8 mouse cellular contexts compared by ENCODE assay signal in genomic region chrX:144319366-144319765, GRCm38 (mm10). TPM values are rescaled to one million over a fixed set of nuclear protein-coding genes. Genes with fewer than 3 reads are reported as not detected.
DNase-seq lines count a peak whose midpoint lies in the region; ATAC-seq and TF ChIP-seq lines count a peak whose summit lies in the region.

No protein-coding gene starts in this region.

- no peaks in the 10 kb centered on the region for H3K4me1 ChIP-seq in kidney, postnatal 0 days (replicated peaks; ENCODE audit: insufficient read depth, low read length)
- peaks cover 19% of the 10 kb centered on the region for H3K4me1 ChIP-seq in embryonic facial prominence, embryonic 10.5 days
- 0 out of 2 replicates have a peak, but pooled peaks cover 4% of the 10 kb centered on the region for H3K4me1 ChIP-seq in hindbrain, embryonic 15.5 days (replicated peaks)
- no peaks in the 10 kb centered on the region for H3K4me1 ChIP-seq in midbrain, postnatal 0 days (ENCODE audit: insufficient read depth, low read length)

- no peaks in the 10 kb centered on the region for H3K36me3 ChIP-seq in kidney, postnatal 0 days (ENCODE audit: insufficient read depth, low read length)
- no peaks in the 10 kb centered on the region for H3K36me3 ChIP-seq in embryonic facial prominence, embryonic 10.5 days (replicated peaks)
- no peaks in the 10 kb centered on the region for H3K36me3 ChIP-seq in hindbrain, embryonic 15.5 days
- no peaks in the 10 kb centered on the region for H3K36me3 ChIP-seq in midbrain, postnatal 0 days (ENCODE audit: insufficient read depth, low read length)

- no peaks in the 10 kb centered on the region for H3K27me3 ChIP-seq in kidney, postnatal 0 days (ENCODE audit: insufficient read depth, low read length)
- H3K27me3 ChIP-seq in embryonic facial prominence, embryonic 10.5 days (replicated peaks; ENCODE audit: low read depth, poor library complexity, severe bottlenecking) = peaks cover 17% of the 10 kb centered on the region; the same call in 1 of the 2 replicates
- H3K27me3 ChIP-seq in hindbrain, embryonic 15.5 days = no peaks in the 10 kb centered on the region
- H3K27me3 ChIP-seq in midbrain, postnatal 0 days (ENCODE audit: insufficient read depth, low read length) = no peaks in the 10 kb centered on the region

- no peak overlapping the region for H3K27ac ChIP-seq in kidney, postnatal 0 days
- no peak overlapping the region for H3K27ac ChIP-seq in embryonic facial prominence, embryonic 10.5 days (replicated peaks)
- H3K27ac ChIP-seq in hindbrain, embryonic 15.5 days (replicated peaks) = no peak overlapping the region
- no peak overlapping the region for H3K27ac ChIP-seq in midbrain, postnatal 0 days (ENCODE audit: low read depth, low read length)

- TF ChIP-seq CTCF in kidney, postnatal 0 days (IDR thresholded peaks at IDR 0.05; ENCODE audit: low read depth) = no peak
- no peak for TF ChIP-seq CTCF in midbrain, postnatal 0 days (IDR thresholded peaks at IDR 0.05)

- DNase-seq in kidney, postnatal 0 days (ENCODE audit: low spot score) = peak; percentile 12
- DNase-seq in kidney, adult 8-10 months = no peak
- peak; percentile 18 for DNase-seq in embryonic facial prominence, embryonic 10.5 days (ENCODE audit: low spot score)
- DNase-seq in midbrain, postnatal 0 days (ENCODE audit: low spot score) = no peak
- no peak for DNase-seq in spleen, postnatal 36 days (ENCODE audit: low spot score in 2 of 2)
- DNase-seq in gastrocnemius, adult 8-10 months (ENCODE audit: low spot score in 2 of 2) = no peak
- DNase-seq in B cell, adult 2 months = no peak

- H3K4me3 ChIP-seq in kidney, postnatal 0 days (replicated peaks; ENCODE audit: low read depth, low read length) = peak overlapping the region; percentile 24; the same call in 1 of the 2 replicates
- peak overlapping the region; percentile 76 for H3K4me3 ChIP-seq in embryonic facial prominence, embryonic 10.5 days
- no peak overlapping the region for H3K4me3 ChIP-seq in hindbrain, embryonic 15.5 days
- H3K4me3 ChIP-seq in midbrain, postnatal 0 days (ENCODE audit: low read depth, low read length) = no peak overlapping the region

- H3K9me3 ChIP-seq in kidney, postnatal 0 days (replicated peaks; ENCODE audit: low read length) = no peaks in the 10 kb centered on the region
- no peaks in the 10 kb centered on the region for H3K9me3 ChIP-seq in embryonic facial prominence, embryonic 10.5 days
- H3K9me3 ChIP-seq in hindbrain, embryonic 15.5 days = no peaks in the 10 kb centered on the region
- no peaks in the 10 kb centered on the region for H3K9me3 ChIP-seq in midbrain, postnatal 0 days (ENCODE audit: low read length)

- no peak overlapping the region for H3K9ac ChIP-seq in kidney, postnatal 0 days (ENCODE audit: low read depth, low read length)
- no peak overlapping the region for H3K9ac ChIP-seq in hindbrain, embryonic 15.5 days
- no peak overlapping the region for H3K9ac ChIP-seq in midbrain, postnatal 0 days (replicated peaks; ENCODE audit: low read length, poor library complexity, severe bottlenecking)

- 39% methylated on average over 9 of the region's 9 CpGs for WGBS in kidney, postnatal 0 days
- WGBS in embryonic facial prominence, embryonic 10.5 days = 40% methylated on average over 9 of the region's 9 CpGs
- 38% methylated on average over 9 of the region's 9 CpGs for WGBS in hindbrain, embryonic 15.5 days
- WGBS in midbrain, postnatal 0 days = 34% methylated on average over 9 of the region's 9 CpGs

- ATAC-seq in kidney, postnatal 0 days (replicated peaks; ENCODE audit: low FRiP score, low read depth) = no peak
- no peak for ATAC-seq in hindbrain, embryonic 15.5 days (ENCODE audit: low FRiP score, low read depth)
- ATAC-seq in midbrain, postnatal 0 days (ENCODE audit: low FRiP score) = no peak

- peak overlapping the region; percentile 77 for H3K4me2 ChIP-seq in kidney, postnatal 0 days (ENCODE audit: low read length)
- peak overlapping the region; percentile 89 for H3K4me2 ChIP-seq in hindbrain, embryonic 15.5 days
- peak overlapping the region; percentile 72; the same call in 1 of the 2 replicates for H3K4me2 ChIP-seq in midbrain, postnatal 0 days (ENCODE audit: low read depth, low read length, poor library complexity, severe bottlenecking)

RNA-seq across cellular contexts. Expression of gene Alg13, which starts 1.8 kb away (rescaled TPM):
- polyA plus RNA-seq in kidney, postnatal 0 days (2015; fragmentation: Nextera tagmentation; extraction: Ambion mirVana) = 15.0 and 15.7 TPM in 2 replicates
- polyA plus RNA-seq in embryonic facial prominence, embryonic 10.5 days (2016; fragmentation: Nextera tagmentation; extraction: Ambion mirVana) = 28.2 and 28.4 TPM in 2 replicates
- 10.0 and 12.4 TPM in 2 replicates for polyA plus RNA-seq in hindbrain, embryonic 15.5 days (2015; fragmentation: Nextera tagmentation; extraction: Ambion mirVana)
- 11.3 and 24.3 TPM in 2 replicates for total RNA-seq in midbrain, postnatal 0 days (2014; rRNA removed)
- 11.3 and 13.2 TPM in 2 replicates for polyA plus RNA-seq in midbrain, postnatal 0 days (2015; fragmentation: Nextera tagmentation; extraction: Ambion mirVana)
- 1 to 10 TPM; 4.4 to 6.9 (median 5.2) TPM for total RNA-seq in gastrocnemius, adult 8-10 months (2022)

Comparison
In these comparisons a context has a peak if more than half of its experiments do, and no peak if none do; other contexts are left out.
1. DNase-seq: peak in kidney, postnatal 0 days (single experiment) and embryonic facial prominence, embryonic 10.5 days (single experiment); none in kidney, adult 8-10 months (0 of 2), midbrain, postnatal 0 days (single experiment), spleen, postnatal 36 days (0 of 2), gastrocnemius, adult 8-10 months (0 of 2) and B cell, adult 2 months (0 of 2).
2. H3K4me3 ChIP-seq: peak in kidney, postnatal 0 days (single experiment) and embryonic facial prominence, embryonic 10.5 days (single experiment); none in hindbrain, embryonic 15.5 days (single experiment) and midbrain, postnatal 0 days (single experiment).
3. Peak in every context shown above with its lines, with median percentiles within 50 percentile points of each other: H3K4me2 ChIP-seq.